Mouse (Mus musculus) midbrain, embryonic 13.5 days (tissue): ENCODE results near the gene Ccnt1. TPM values are rescaled to one million over a fixed set of nuclear protein-coding genes. Genes with fewer than 3 reads are reported as not detected.
"Not testable (repeated sequence)": the region's sequence is repeated elsewhere in the genome, so short reads cannot be mapped to it uniquely, and the experiment has no call there.

Experiments
- ATAC-seq: fragments of 200-750 bp; cut with Nextera tagmentation; 2 replicates; pipeline ENCODE4 v1.8.0; 2017; ENCODE audit warnings: mild to moderate bottlenecking, moderate TSS enrichment, moderate library complexity
- H3K27ac ChIP-seq: fragments of 300-500 bp; sonication (generic); 2 replicates; pipeline ENCODE4 v1.5.1; 2015; ENCODE audit warnings: inconsistent platforms, mild to moderate bottlenecking, moderate library complexity
- H3K27me3 ChIP-seq: fragments of 300-500 bp; sonication (generic); 2 replicates; pipeline ENCODE4 v1.6.1; 2015; ENCODE audit warnings: mild to moderate bottlenecking, inconsistent platforms
- H3K36me3 ChIP-seq: fragments of 300-500 bp; sonication (generic); 2 replicates; pipeline ENCODE4 v1.6.1; 2015; ENCODE audit warnings: mild to moderate bottlenecking, inconsistent platforms
- H3K4me1 ChIP-seq: fragments of 300-500 bp; sonication (generic); replicated peaks from 2 replicates; pipeline ENCODE4 v1.6.1; 2015; ENCODE audit warnings: inconsistent platforms
- H3K4me2 ChIP-seq: fragments of 300-500 bp; sonication (generic); replicated peaks from 2 replicates; pipeline ENCODE4 v1.6.1; 2015; ENCODE audit warnings: moderate library complexity, mild to moderate bottlenecking, inconsistent platforms
- H3K4me3 ChIP-seq: fragments of 300-500 bp; sonication (generic); replicated peaks from 2 replicates; pipeline ENCODE4 v1.5.1; 2015; ENCODE audit warnings: mild to moderate bottlenecking, inconsistent platforms
- H3K9ac ChIP-seq: fragments of 300-500 bp; sonication (generic); replicated peaks from 2 replicates; pipeline ENCODE4 v1.6.1; 2015; ENCODE audit warnings: mild to moderate bottlenecking, inconsistent platforms
- H3K9me3 ChIP-seq: fragments of 300-500 bp; sonication (generic); 2 replicates; pipeline ENCODE4 v1.6.1; 2016; ENCODE audit warnings: mild to moderate bottlenecking, inconsistent platforms
- WGBS: fragments of 180-500 bp; shearing (Covaris S2); methylation state at CpG from one replicate; pipeline ENCODE4 v1.1.7; 2015; 5-methylcytosine and 5-hydroxymethylcytosine counted together
- polyA plus RNA-seq: library from polyadenylated mRNA; unstranded; fragments of >200 nt; fragmentation: Nextera tagmentation; extraction: Ambion mirVana; gene quantifications from 2 replicates; pipeline ENCODE4 v1.2.1, GENCODE M21; 2015

The Ccnt1 gene
- polyA plus RNA-seq, 1 experiment from 2014 or later = 72.7 TPM

DNA sequence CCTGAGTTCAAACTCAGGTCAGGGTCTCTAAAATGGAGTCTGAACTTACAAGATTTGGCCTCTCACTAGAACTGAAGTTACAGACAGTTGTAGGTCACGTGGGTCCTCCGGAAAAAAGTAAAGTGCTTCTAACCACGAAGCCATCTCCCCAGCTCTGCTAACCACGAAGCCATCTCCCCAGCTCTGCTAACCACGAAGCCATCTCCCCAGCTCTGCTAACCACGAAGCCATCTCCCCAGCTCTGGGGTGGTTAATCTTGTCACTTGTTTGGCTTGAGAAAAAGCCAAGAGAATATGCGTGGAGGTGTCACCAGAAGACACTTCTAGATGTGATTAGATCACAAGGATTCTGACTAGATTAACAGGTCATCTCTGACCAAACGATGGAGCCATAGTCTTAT is 56.6 kb downstream of the Ccnt1 start:
- Histone ChIP-seq H3K27ac (no peak overlapping the region), H3K36me3 (peaks cover 22% of the 10 kb centered on the region), H3K4me2 (no peak overlapping the region), H3K4me1 (peaks cover 8% of the 10 kb centered on the region), H3K27me3 (no peaks in the 10 kb centered on the region), H3K9me3 (no peaks in the 10 kb centered on the region), H3K9ac (no peak overlapping the region), H3K4me3 (no peak overlapping the region)
- WGBS = 89% methylated on average over 8 of the region's 8 CpGs
- ATAC-seq = no peak

DNA sequence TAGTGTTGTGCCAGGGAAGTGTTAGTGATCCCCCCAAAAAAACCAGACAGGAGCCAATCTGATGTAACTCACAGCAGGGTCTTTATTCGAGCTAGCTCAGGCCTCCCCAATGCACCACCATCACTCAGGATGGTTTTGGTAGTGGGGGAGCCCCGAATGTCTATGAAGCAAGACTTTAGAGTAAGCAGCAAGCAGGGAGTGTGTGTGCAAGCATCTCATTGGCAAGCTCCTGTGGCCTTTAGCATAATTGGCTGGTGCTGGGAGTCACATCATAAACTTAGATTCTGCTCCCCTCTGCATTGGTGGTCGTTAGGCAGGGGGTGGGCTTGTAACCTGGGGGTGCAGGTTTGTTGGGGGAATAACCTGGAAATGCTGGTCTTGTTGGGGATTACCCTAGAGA is 57.0 kb downstream of the Ccnt1 start:
- not testable (repeated sequence) for H3K27ac ChIP-seq, H3K4me1 ChIP-seq, H3K9me3 ChIP-seq, H3K4me3 ChIP-seq, H3K27me3 ChIP-seq, ATAC-seq, H3K9ac ChIP-seq, H3K4me2 ChIP-seq
- H3K36me3 ChIP-seq = peaks cover 22% of the 10 kb centered on the region
- WGBS = 80% methylated on average over 3 of the region's 3 CpGs

DNA sequence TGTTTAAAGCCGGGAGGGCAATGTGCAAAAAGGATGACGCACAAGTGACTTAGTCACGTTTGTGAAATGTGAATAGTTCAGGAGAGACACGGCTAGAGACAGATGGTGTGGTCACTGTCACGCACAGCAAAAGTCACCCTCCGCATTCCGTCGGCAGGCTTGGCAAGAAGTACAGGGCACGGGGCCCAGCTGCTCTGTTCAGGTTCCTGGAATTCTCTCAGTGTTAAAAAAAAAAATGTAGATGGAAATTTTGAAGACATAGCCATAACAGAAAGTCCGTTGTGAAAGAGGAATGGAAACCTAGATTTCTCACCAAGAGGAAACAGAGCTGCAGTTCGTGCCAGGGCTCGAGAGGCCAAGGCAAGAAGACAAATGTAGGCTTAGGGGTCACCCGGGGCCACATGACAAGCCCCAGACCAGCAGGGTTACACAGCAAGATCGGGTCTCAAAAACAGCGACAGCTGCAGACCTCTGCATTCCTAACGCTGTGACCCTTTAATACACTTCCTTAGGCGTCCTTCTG is 57.9 kb downstream of the Ccnt1 start:
- Histone ChIP-seq H3K9ac (no peak overlapping the region), H3K4me1 (peaks cover 8% of the 10 kb centered on the region), H3K27me3 (no peaks in the 10 kb centered on the region), H3K4me3 (no peak overlapping the region), H3K27ac (no peak overlapping the region), H3K9me3 (no peaks in the 10 kb centered on the region), H3K4me2 (no peak overlapping the region), H3K36me3 (peaks cover 15% of the 10 kb centered on the region)
- WGBS = 55% methylated on average over 17 of the region's 17 CpGs
- no peak for ATAC-seq

DNA sequence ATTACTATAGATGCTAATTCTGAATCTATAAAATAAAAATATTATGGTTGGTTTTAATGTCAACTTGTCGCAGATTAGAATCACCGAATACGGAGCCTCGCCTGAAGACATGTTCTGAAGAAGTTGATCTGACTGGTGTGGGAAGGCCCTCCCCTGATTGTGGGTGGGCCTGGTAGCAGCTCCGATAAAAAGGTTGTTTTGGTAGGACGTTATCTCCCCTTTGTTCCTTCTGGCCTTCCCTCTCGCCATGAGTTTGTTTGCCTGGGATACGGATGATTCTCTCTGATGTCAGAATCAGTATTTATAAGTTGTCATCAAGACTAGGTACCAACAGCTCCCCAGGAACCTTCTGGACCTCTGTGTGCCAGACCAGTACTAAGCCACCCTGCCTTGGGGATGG is 58.5 kb downstream of the Ccnt1 start:
- Histone ChIP-seq H3K27ac (no peak overlapping the region), H3K4me1 (peaks cover 8% of the 10 kb centered on the region)
- 57% methylated on average over 8 of the region's 8 CpGs for WGBS

DNA sequence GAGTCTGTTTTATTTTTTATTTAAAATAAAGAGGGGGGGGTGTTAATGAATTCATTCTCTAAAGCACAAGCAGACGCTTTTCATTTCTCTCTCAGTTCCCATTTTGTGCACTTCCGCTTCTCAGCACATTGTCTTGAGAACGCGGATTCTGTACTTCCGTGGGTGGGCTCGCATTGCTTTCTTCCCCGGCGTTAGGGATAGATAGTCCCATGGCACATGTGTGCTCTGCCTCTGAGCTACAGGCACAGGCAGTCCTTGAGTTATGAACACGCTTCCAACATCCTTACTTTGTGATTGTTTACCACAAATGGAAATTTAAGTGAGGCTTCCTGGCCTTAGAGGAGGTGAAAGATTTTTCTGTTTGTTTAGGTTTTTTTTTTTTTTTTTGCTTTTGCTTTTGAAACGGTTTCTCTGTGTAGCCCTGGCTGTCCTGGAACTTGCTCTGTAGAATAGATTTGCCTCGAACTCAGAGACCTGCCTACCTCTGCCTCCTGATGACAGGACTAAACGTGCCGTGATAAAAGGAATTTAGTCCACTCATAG is 59.3 kb downstream of the Ccnt1 start:
- Histone ChIP-seq H3K27ac (no peak overlapping the region), H3K4me1 (peaks cover 8% of the 10 kb centered on the region), H3K9ac (no peak overlapping the region), H3K9me3 (no peaks in the 10 kb centered on the region), H3K36me3 (peaks cover 10% of the 10 kb centered on the region; the same call in 1 of the 2 replicates), H3K4me3 (no peak overlapping the region), H3K27me3 (no peaks in the 10 kb centered on the region), H3K4me2 (peak overlapping the region; percentile 51; the same call in 1 of the 2 replicates)
- 52% methylated on average over 13 of the region's 13 CpGs for WGBS
- ATAC-seq = no peak

More for the DNA sequence above, 58.5 kb downstream of the Ccnt1 start:
- Histone ChIP-seq H3K9ac (no peak overlapping the region), H3K27me3 (no peaks in the 10 kb centered on the region), H3K9me3 (no peaks in the 10 kb centered on the region), H3K4me3 (no peak overlapping the region), H3K4me2 (no peak overlapping the region), H3K36me3 (peaks cover 10% of the 10 kb centered on the region; the same call in 1 of the 2 replicates)
- ATAC-seq = no peak

DNA sequence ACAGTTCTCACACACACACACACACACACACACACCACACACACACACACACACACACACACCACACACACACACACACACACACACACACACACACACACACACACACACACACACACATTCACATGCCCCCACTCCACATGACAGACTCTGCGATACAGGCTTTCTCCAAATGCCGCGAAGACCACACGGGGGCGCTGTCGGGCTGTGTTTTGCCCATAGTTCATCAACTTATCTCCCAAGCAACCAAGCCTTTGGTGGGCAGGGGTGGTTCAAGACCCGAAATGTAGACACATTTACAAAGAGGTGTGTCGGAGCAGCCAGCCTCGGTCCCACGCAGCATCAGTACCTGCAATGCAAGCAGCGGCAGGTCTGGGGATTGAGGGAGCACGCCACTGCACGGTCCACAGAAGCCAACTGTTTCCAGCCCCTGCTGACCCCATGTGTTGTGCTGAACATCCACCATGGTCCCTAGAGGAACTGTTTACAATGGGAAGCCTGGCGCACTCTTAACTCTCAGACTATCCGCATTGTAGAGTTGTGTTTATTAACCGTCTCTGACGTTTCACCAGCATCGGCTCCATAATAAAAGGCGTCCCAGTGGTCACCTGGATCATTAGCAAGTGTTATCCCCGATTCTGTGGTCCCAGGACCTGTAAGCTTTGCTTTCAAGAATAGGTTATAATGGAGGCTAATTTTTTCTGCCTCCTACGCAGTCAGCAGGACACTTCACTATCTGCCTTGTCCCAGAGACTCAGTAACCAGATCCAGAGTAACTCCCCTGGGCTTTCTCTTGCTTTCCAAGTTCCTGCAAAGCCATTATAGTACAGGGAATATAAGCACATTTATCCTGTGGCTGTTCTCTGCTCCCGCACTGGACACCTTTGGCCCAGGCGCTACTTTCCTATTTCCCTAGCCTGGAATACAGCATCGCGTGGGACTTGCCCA is 60.0 kb downstream of the Ccnt1 start:
- WGBS = 31% methylated on average over 25 of the region's 25 CpGs
- no peaks in the 10 kb centered on the region for H3K9me3 ChIP-seq
- ATAC-seq = peak; percentile 50

DNA sequence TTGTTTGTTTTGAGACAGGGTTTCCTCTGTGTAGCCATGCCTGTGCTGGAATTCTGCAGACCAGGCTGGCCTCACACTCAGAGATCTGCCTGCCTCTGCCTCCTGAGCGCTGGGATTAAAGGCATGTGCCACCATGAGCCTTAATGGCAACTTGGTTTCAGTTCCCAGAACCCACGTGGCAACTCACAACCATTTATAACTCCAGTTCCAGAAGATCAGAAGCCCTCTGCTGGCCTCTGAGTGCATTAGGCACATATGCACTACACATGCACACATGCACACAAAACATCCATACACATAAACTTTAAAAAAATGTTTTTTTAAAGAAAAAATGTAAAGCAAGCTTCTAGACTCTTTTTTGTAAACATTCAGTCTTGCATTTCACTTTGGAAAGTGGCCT is 61.3 kb downstream of the Ccnt1 start:
- Histone ChIP-seq H3K9me3 (no peaks in the 10 kb centered on the region), H3K4me1 (peaks cover 8% of the 10 kb centered on the region), H3K4me3 (no peak overlapping the region), H3K27me3 (no peaks in the 10 kb centered on the region), H3K4me2 (no peak overlapping the region), H3K36me3 (no peaks in the 10 kb centered on the region), H3K27ac (no peak overlapping the region), H3K9ac (no peak overlapping the region)
- WGBS = 47% methylated on average over 2 of the region's 2 CpGs
- no peak for ATAC-seq

More for the DNA sequence above, 60.0 kb downstream of the Ccnt1 start:
- Histone ChIP-seq H3K9ac (0 out of 2 replicates have a peak overlapping the region, but pooled peaks have one; percentile 28), H3K4me3 (peak overlapping the region; percentile 22; the same call in 1 of the 2 replicates), H3K4me2 (peak overlapping the region; percentile 51), H3K4me1 (peaks cover 8% of the 10 kb centered on the region), H3K27me3 (no peaks in the 10 kb centered on the region), H3K27ac (no peak overlapping the region), H3K36me3 (peaks cover 5% of the 10 kb centered on the region; the same call in 1 of the 2 replicates)

DNA sequence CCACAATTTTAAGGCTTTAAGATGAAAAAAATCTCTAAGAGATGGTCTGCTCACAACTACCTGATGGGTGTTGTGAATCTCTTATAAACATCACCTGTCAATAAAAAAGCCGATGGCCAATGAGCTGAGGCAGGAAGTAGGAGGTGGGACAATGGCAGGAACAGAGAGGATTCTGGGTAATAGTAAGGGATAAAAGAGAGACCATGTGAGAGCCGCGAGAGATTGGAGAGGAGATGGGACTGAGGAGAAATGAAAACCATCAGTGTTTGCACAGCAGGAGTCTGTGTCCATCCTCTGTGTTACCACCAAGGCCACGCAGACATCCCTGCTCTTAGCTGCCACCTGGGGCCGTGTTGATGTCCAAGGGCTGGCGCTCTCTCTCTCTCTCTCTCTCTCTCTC is 63.4 kb downstream of the Ccnt1 start:
- no peaks in the 10 kb centered on the region for H3K36me3 ChIP-seq
- no peak overlapping the region for H3K9ac ChIP-seq
- 95% methylated on average over 6 of the region's 6 CpGs for WGBS
- no peaks in the 10 kb centered on the region for H3K27me3 ChIP-seq
- H3K4me3 ChIP-seq = no peak overlapping the region
- H3K4me1 ChIP-seq = peaks cover 8% of the 10 kb centered on the region
- H3K4me2 ChIP-seq = no peak overlapping the region
- no peaks in the 10 kb centered on the region for H3K9me3 ChIP-seq
- ATAC-seq = no peak
- no peak overlapping the region for H3K27ac ChIP-seq

DNA sequence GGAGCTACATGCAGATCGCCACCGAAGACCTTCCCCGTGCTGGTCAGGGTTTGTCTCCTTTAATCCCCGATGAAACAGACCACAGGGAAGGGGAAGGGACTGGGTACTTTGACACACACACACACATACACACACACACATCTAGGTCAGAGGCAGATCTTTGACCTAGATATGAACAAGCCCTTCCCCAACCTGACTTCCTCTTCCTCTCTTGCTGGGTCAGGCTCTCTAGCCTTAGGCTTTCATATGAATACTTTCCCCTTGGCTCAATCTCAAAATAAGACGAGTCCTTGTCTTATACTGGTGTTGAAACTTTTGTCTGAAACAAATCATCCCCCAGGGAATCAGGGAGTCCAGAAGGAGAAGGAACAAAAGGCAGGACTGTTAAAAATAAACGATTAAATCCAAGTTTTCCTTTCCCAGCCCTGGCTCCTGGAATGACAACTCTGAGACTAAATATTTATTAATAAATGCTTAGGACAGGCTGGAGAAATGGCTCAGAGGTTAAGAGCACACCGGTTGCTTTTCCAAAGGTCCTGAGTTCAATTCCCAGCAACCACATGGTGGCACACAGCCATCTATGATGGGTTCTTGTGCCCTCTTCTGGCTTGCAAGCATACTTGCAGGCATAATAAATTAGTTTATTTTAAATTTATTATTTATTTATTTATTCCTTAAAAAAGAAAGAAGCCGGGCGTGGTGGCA is 64.3 kb downstream of the Ccnt1 start:
- 89% methylated on average over 9 of the region's 9 CpGs for WGBS

DNA sequence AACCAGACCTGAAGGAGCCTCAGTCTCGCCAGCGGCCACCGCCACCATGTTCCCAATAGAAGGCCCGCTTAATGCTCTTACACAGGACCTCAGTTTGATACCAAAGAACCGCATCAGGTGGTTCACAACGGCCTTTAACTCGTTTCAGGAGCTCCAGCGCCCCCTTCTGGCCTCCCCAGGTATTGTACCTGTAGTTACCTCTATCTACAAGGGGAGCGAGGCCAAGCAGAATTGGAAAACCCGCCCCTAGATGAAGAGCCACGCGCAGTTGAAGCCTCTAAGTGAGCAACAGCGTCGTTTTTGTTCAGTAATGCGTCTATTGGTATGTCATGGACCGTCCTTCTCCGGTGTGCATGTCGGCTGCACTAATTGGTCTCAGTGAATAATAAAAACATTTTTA is 66.2 kb downstream of the Ccnt1 start:
- WGBS = 13% methylated on average over 18 of the region's 18 CpGs
- Histone ChIP-seq H3K4me2 (0 out of 2 replicates have a peak overlapping the region, but pooled peaks have one; percentile 3), H3K4me3 (no peak overlapping the region), H3K9me3 (no peaks in the 10 kb centered on the region), H3K36me3 (no peaks in the 10 kb centered on the region), H3K27ac (no peak overlapping the region), H3K4me1 (no peaks in the 10 kb centered on the region), H3K9ac (no peak overlapping the region), H3K27me3 (no peaks in the 10 kb centered on the region)
- ATAC-seq = no peak

More for the DNA sequence above, 64.3 kb downstream of the Ccnt1 start:
- no peak overlapping the region for H3K4me2 ChIP-seq
- H3K4me3 ChIP-seq = no peak overlapping the region
- no peak overlapping the region for H3K9ac ChIP-seq
- H3K9me3 ChIP-seq = no peaks in the 10 kb centered on the region
- H3K36me3 ChIP-seq = no peaks in the 10 kb centered on the region
- no peaks in the 10 kb centered on the region for H3K27me3 ChIP-seq
- H3K27ac ChIP-seq = no peak overlapping the region
- peaks cover 8% of the 10 kb centered on the region for H3K4me1 ChIP-seq
- ATAC-seq = no peak

DNA sequence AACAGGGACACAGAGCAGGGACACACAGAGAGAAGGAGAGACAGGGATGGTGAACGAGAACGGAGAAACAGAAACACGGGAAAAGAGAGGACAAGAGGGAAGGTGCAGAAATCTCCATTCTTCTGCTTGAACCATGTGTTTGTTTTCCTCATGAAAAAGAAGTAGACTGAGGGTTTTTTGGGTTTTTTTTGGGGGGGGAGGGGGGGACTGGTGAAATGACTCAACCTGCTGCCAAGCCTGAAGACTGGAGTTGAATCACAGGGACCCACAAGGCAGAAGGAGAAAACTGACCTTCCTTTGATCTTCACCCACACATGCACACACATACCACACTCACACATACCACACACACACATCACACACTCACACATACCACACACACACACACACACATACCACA is 67.4 kb downstream of the Ccnt1 start:
- Histone ChIP-seq H3K4me3 (no peak overlapping the region), H3K27ac (no peak overlapping the region), H3K9me3 (no peaks in the 10 kb centered on the region), H3K9ac (no peak overlapping the region), H3K4me2 (no peak overlapping the region), H3K4me1 (no peaks in the 10 kb centered on the region), H3K27me3 (no peaks in the 10 kb centered on the region), H3K36me3 (no peaks in the 10 kb centered on the region)
- ATAC-seq = no peak
- 78% methylated on average over 3 of the region's 3 CpGs for WGBS

DNA sequence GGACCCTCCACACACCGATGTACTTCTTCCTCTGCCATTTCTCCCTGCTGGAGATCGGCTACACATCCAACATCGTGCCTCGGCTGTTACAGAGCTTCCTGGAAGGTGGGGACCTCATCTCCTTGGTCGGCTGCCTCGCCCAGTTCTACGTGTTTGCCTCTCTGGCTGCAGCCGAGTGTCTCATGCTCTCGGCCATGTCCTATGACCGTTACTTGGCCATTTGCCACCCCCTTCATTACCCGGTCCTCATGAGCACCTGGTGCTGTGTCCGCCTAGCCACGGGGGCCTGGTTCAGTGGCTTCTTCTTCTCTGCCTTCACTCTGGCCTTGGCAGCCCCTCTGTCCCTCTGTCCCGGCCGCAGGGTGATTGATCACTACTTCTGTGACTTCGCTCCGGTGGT is 73.1 kb downstream of the Ccnt1 start:
- no peaks in the 10 kb centered on the region for H3K4me1 ChIP-seq
- no peaks in the 10 kb centered on the region for H3K36me3 ChIP-seq
- H3K4me3 ChIP-seq = no peak overlapping the region
- no peak overlapping the region for H3K9ac ChIP-seq
- no peak overlapping the region for H3K4me2 ChIP-seq
- H3K27me3 ChIP-seq = no peaks in the 10 kb centered on the region
- no peak overlapping the region for H3K27ac ChIP-seq
- WGBS = 93% methylated on average over 17 of the region's 17 CpGs
- no peaks in the 10 kb centered on the region for H3K9me3 ChIP-seq
- no peak for ATAC-seq
